Mouse (Mus musculus) heart, postnatal 4 days (tissue): Measurements from ENCODE around the gene Dcaf12l1. TPM values are rescaled to one million over a fixed set of nuclear protein-coding genes. Genes with fewer than 3 reads are reported as not detected.
"Not testable (repeated sequence)": the region's sequence is repeated elsewhere in the genome, so short reads cannot be mapped to it uniquely, and the experiment has no call there.

Source experiments
- DNase-seq: peaks from one replicate; pipeline ENCODE4 v3.0.0; 2021
- total RNA-seq, 2 experiments: library from RNA; stranded (reverse); gene quantifications; 2 replicates each; pipeline ENCODE4 v1.2.3; 2021

Dcaf12l1 gene
- total RNA-seq, result 1 to 10 TPM; 3.3 to 4.3 TPM

- peak; percentile 65 for DNase-seq
Measured at GRCm38 (mm10) chrX:44789761-44790411, at the start of gene Dcaf12l1. Gene Dcaf12l1, minus strand, starts transcription at chrX:44790197.

GRCm38 (mm10) chrX:44809356-44809755, 19.4 kb upstream of the Dcaf12l1 start:
- not testable (repeated sequence) for DNase-seq

- DNase-seq, result no peak
Measured at GRCm38 (mm10) chrX:44789036-44789760, 799 bp downstream of the Dcaf12l1 start.
